Mouse (Mus musculus) embryonic facial prominence, embryonic 14.5 days (tissue): ENCODE results near the gene Coil. TPM values are rescaled to one million over a fixed set of nuclear protein-coding genes. Genes with fewer than 3 reads are reported as not detected.

Experiments
- ATAC-seq: fragments of 200-750 bp; cut with Nextera tagmentation; 2 replicates; pipeline ENCODE4 v1.8.0; 2017; ENCODE audit warnings: low read depth, moderate number of reproducible peaks, moderate TSS enrichment
- DNase-seq: peaks from one replicate; pipeline ENCODE4 v3.0.0-alpha.2; 2015; ENCODE audit warnings: low spot score
- H3K27ac ChIP-seq: fragments of 300-500 bp; sonication (generic); replicated peaks from 2 replicates; pipeline ENCODE4 v1.5.1; 2014; ENCODE audit warnings: low read depth, mild to moderate bottlenecking, low read length, moderate library complexity
- H3K27me3 ChIP-seq: fragments of 300-500 bp; sonication (generic); replicated peaks from 2 replicates; pipeline ENCODE4 v1.6.1; 2014; ENCODE audit warnings: low read length; ENCODE audit not compliant: control insufficient read depth, insufficient read depth
- H3K36me3 ChIP-seq: fragments of 300-500 bp; sonication (generic); 2 replicates; pipeline ENCODE4 v1.6.1; 2014; ENCODE audit warnings: low read length, mixed read lengths; ENCODE audit not compliant: control insufficient read depth, insufficient read depth
- H3K4me1 ChIP-seq: fragments of 300-500 bp; sonication (generic); 2 replicates; pipeline ENCODE4 v1.6.1; 2014; ENCODE audit warnings: antibody characterized with exemption, low read length; ENCODE audit not compliant: control insufficient read depth, insufficient read depth
- H3K4me2 ChIP-seq: fragments of 300-500 bp; sonication (generic); 2 replicates; pipeline ENCODE4 v1.6.1; 2014; ENCODE audit warnings: low read depth, mild to moderate bottlenecking, low read length, moderate library complexity, mixed read lengths
- H3K4me3 ChIP-seq: fragments of 300-500 bp; sonication (generic); 2 replicates; pipeline ENCODE4 v1.5.1; 2014; ENCODE audit warnings: low read depth, mild to moderate bottlenecking, low read length
- H3K9ac ChIP-seq: fragments of 300-500 bp; sonication (generic); 2 replicates; pipeline ENCODE4 v1.6.1; 2014; ENCODE audit warnings: low read depth, mild to moderate bottlenecking, low read length, moderate library complexity, mixed read lengths
- H3K9me3 ChIP-seq: fragments of 300-500 bp; sonication (generic); 2 replicates; pipeline ENCODE4 v1.6.1; 2016; ENCODE audit warnings: low read length; ENCODE audit not compliant: control insufficient read depth
- WGBS: fragments of 180-500 bp; shearing (Covaris S2); extraction: QIAGEN DNeasy Blood & Tissue Kit; methylation state at CpG from one replicate; pipeline ENCODE4 v1.1.7; 2014; 5-methylcytosine and 5-hydroxymethylcytosine counted together
- polyA plus RNA-seq: library from polyadenylated mRNA; unstranded; fragments of >200 nt; fragmentation: Nextera tagmentation; extraction: Ambion mirVana; gene quantifications from 2 replicates; pipeline ENCODE4 v1.2.1, GENCODE M21; 2014

Coil gene
- polyA plus RNA-seq, 1 experiment from 2014 or later: 9.4 TPM

DNA sequence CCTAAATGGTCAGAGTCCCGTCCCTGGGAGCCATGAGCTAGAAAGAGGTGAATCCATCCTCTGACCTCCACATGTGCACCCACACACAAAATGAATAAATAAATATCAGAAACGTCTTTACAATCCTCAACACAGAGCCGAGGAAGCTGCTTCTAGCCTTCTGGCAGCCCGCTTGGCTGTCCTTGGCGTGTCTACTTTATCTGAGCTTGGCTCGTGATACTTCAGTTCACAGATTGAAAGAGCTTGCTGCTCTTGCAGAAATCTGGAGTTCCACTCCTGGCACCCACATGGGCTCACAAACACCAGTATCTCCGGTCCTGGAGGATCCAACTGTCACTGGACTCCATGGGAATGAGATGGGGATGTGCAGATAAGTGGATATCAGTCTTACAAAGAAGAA, 51.6 kb downstream of the Coil start:
- ATAC-seq (no peak), DNase-seq (no peak)
- Histone ChIP-seq H3K9ac (no peak overlapping the region), H3K4me1 (no peaks in the 10 kb centered on the region), H3K4me3 (no peak overlapping the region), H3K4me2 (no peak overlapping the region), H3K9me3 (no peaks in the 10 kb centered on the region), H3K27me3 (no peaks in the 10 kb centered on the region), H3K27ac (no peak overlapping the region), H3K36me3 (no peaks in the 10 kb centered on the region)
- 87% methylated on average over 7 of the region's 7 CpGs for WGBS

- Histone ChIP-seq H3K4me2 (no peak overlapping the region), H3K4me3 (no peak overlapping the region), H3K9me3 (no peaks in the 10 kb centered on the region), H3K4me1 (no peaks in the 10 kb centered on the region), H3K27me3 (no peaks in the 10 kb centered on the region), H3K27ac (no peak overlapping the region), H3K36me3 (no peaks in the 10 kb centered on the region), H3K9ac (no peak overlapping the region)
- ATAC-seq: no peak
- WGBS: 69% methylated on average over 8 of the region's 8 CpGs
- DNase-seq: no peak
Observed at GRCm38 (mm10) chr11:89022120-89022731, 52.2 kb downstream of the Coil start.

DNA sequence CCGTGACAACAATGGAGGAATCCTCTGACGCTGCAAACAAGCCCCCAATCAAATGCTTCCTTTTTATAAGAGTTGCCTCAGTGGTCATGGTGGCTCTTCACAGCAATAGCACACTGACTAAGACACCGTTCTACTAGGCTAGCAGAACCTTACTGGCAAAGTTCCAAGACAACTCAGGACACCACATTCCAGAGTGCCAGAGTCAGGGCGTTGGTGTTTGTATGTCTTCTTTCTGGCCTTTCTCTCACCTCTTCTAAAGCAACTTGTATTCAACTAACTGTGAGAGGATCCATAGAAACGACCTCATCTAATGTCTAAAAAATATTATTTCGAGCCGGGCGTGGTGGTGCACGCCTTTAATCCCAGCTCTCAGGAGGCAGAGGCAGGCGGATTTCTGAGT, 53.4 kb downstream of the Coil start:
- H3K9ac ChIP-seq: no peak overlapping the region
- no peaks in the 10 kb centered on the region for H3K4me1 ChIP-seq
- H3K9me3 ChIP-seq: no peaks in the 10 kb centered on the region
- no peaks in the 10 kb centered on the region for H3K36me3 ChIP-seq
- ATAC-seq (no peak), DNase-seq (no peak)
- no peaks in the 10 kb centered on the region for H3K27me3 ChIP-seq
- 69% methylated on average over 10 of the region's 10 CpGs for WGBS
- no peak overlapping the region for H3K4me2 ChIP-seq
- no peak overlapping the region for H3K27ac ChIP-seq
- H3K4me3 ChIP-seq: no peak overlapping the region

GRCm38 (mm10) chr11:89024181-89024881, 54.3 kb downstream of the Coil start:
- peak; percentile 22; the same call in 1 of the 2 replicates for ATAC-seq
- H3K27ac ChIP-seq: peak overlapping the region; percentile 3; the same call in 1 of the 2 replicates
- H3K9ac ChIP-seq: no peak overlapping the region
- 46% methylated on average over 11 of the region's 11 CpGs for WGBS
- H3K4me1 ChIP-seq: no peaks in the 10 kb centered on the region
- H3K4me3 ChIP-seq: no peak overlapping the region
- no peaks in the 10 kb centered on the region for H3K9me3 ChIP-seq
- H3K36me3 ChIP-seq: no peaks in the 10 kb centered on the region
- H3K4me2 ChIP-seq: no peak overlapping the region
- no peaks in the 10 kb centered on the region for H3K27me3 ChIP-seq
- peak; percentile 68 for DNase-seq

- H3K36me3 ChIP-seq: no peaks in the 10 kb centered on the region
- no peak overlapping the region for H3K4me3 ChIP-seq
- H3K9ac ChIP-seq: no peak overlapping the region
- no peaks in the 10 kb centered on the region for H3K27me3 ChIP-seq
- DNase-seq (no peak), ATAC-seq (no peak)
- H3K27ac ChIP-seq: no peak overlapping the region
- H3K4me2 ChIP-seq: no peak overlapping the region
- H3K9me3 ChIP-seq: no peaks in the 10 kb centered on the region
- H3K4me1 ChIP-seq: no peaks in the 10 kb centered on the region
- WGBS: 81% methylated on average over 3 of the region's 3 CpGs
Observed at GRCm38 (mm10) chr11:89025603-89026002, 55.6 kb downstream of the Coil start.

- Histone ChIP-seq H3K4me3 (no peak overlapping the region), H3K9ac (no peak overlapping the region), H3K4me1 (no peaks in the 10 kb centered on the region), H3K27ac (no peak overlapping the region), H3K36me3 (no peaks in the 10 kb centered on the region), H3K4me2 (no peak overlapping the region), H3K9me3 (no peaks in the 10 kb centered on the region), H3K27me3 (no peaks in the 10 kb centered on the region)
- DNase-seq (no peak), ATAC-seq (no peak)
- WGBS: 88% methylated on average over 3 of the region's 3 CpGs
Observed at GRCm38 (mm10) chr11:89026117-89026516, 56.1 kb downstream of the Coil start.

GRCm38 (mm10) chr11:89027955-89028361, 57.9 kb downstream of the Coil start:
- no peaks in the 10 kb centered on the region for H3K4me1 ChIP-seq
- no peak overlapping the region for H3K4me2 ChIP-seq
- ATAC-seq (no peak), DNase-seq (peak; percentile 36)
- WGBS: 52% methylated on average over 10 of the region's 10 CpGs
- no peaks in the 10 kb centered on the region for H3K36me3 ChIP-seq
- H3K27me3 ChIP-seq: no peaks in the 10 kb centered on the region
- no peaks in the 10 kb centered on the region for H3K9me3 ChIP-seq
- H3K9ac ChIP-seq: no peak overlapping the region
- no peak overlapping the region for H3K27ac ChIP-seq
- H3K4me3 ChIP-seq: no peak overlapping the region

DNA sequence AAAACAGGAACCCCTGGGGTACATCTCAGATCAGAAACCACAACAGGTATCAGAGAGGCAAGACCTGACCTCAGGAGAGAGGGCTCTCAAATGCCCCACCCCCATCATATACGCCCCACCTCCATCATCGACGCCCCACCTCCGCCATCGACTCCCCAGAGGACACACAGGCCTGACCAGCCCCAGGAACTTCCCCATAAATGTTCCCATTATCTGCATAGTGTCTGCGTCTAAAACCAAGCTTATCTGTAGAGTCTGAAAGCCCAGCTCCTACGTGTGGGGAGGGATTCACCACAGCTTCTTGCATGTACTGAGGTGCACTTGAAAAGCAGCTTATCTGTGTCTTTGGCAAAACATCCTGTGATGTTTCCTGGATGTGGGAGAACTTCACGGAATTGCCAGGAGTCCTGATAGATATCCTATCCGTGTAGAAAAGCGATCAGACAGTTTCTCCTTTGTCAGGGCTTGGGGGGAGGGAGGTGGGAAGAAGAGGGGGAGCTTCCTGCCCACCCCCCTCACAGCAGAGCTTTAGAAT, 58.9 kb downstream of the Coil start:
- WGBS: 49% methylated on average over 10 of the region's 10 CpGs
- H3K9me3 ChIP-seq: no peaks in the 10 kb centered on the region
- no peaks in the 10 kb centered on the region for H3K4me1 ChIP-seq
- no peaks in the 10 kb centered on the region for H3K27me3 ChIP-seq
- no peak overlapping the region for H3K27ac ChIP-seq
- H3K9ac ChIP-seq: no peak overlapping the region
- DNase-seq: no peak
- H3K4me2 ChIP-seq: no peak overlapping the region
- no peak for ATAC-seq
- H3K36me3 ChIP-seq: no peaks in the 10 kb centered on the region
- H3K4me3 ChIP-seq: no peak overlapping the region

GRCm38 (mm10) chr11:89030552-89030951, 60.5 kb downstream of the Coil start:
- DNase-seq (no peak), ATAC-seq (no peak)
- no peaks in the 10 kb centered on the region for H3K36me3 ChIP-seq
- no peaks in the 10 kb centered on the region for H3K27me3 ChIP-seq
- no peak overlapping the region for H3K4me3 ChIP-seq
- 82% methylated on average over 6 of the region's 6 CpGs for WGBS
- H3K4me1 ChIP-seq: no peaks in the 10 kb centered on the region
- no peak overlapping the region for H3K4me2 ChIP-seq
- H3K27ac ChIP-seq: no peak overlapping the region
- no peak overlapping the region for H3K9ac ChIP-seq
- H3K9me3 ChIP-seq: no peaks in the 10 kb centered on the region
